Mouse (Mus musculus): ENCODE results near the gene Phf10. TPM values are rescaled to one million over a fixed set of nuclear protein-coding genes. Genes with fewer than 3 reads are reported as not detected.
A peak's percentile ranks its signal among the peaks of the same experiment; 100 is the strongest.
"Not testable (repeated sequence)": the region's sequence is repeated elsewhere in the genome, so short reads cannot be mapped to it uniquely, and the experiment has no call there.

The Phf10 gene
- 109 and 115 TPM in 2 replicates for total RNA-seq (2014; fragmentation: Nextera tagmentation)
- 56.3 and 73.7 TPM in 2 replicates for total RNA-seq (2017)

DNA sequence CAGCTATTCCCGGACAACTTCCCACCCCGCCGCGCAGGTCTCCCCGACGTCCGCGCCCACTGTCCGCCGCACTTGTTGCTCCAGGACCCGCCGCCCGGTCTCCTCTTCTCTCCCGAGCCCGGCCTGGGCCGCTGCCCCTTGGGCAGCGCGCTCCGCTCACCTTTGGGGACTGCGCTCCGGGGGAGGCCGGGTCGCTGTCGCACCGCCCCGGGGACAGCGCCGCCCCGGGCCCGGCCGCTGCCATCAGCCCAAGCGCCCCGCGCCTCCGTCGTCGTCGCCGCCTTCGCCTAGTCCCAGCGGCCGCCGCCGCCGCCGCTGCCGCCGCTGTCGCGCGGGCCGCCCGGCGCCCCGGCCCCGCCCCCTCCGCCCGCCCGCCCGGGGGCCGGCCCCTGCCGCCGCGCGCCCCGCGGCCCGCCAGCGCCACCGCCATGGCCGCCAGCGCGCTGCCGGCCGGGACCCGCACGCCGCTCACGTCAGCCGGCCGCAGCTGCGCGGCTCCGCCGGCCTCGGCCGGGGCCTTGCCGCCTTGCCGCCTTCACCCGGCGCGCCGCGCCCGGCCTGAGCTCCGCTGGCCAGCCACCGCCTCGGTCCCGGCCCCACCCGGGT, at the start of gene Phf10:
Phf10 (minus strand) TSS at position 323 of the 606 bp plus-strand sequence.
- peak; percentile 13 for ATAC-seq (replicated peaks; ENCODE audit: poor library complexity, severe bottlenecking)

- ATAC-seq (replicated peaks; ENCODE audit: poor library complexity, severe bottlenecking), result peak; percentile 93
Measured at GRCm38 (mm10) chr17:15009706-15010413, 48.8 kb upstream of the Phf10 start, which contains the start of gene Gm3435. Gm3435 (plus strand) TSS chr17:15010176.

DNA sequence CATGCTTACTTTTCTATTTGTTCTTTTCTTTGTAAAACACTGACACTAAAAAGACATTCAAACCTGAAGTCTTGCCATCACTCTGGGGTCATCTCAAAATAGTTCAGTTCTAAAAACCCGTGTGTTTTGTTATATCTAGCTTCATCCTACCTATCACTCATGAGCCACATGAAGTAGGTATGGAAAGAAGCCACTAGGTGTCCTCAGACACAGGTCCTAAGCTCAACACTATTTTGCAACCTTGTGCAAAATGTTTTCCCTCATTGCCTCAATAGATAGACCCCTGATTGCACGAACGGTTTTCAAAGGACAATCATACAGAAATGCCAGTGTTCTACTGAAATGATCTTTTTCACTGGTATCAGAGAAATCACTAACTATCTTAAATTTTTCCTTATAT, 48.0 kb upstream of the Phf10 start:
- peak; percentile 74 for ATAC-seq (replicated peaks; ENCODE audit: poor library complexity, severe bottlenecking)

DNA sequence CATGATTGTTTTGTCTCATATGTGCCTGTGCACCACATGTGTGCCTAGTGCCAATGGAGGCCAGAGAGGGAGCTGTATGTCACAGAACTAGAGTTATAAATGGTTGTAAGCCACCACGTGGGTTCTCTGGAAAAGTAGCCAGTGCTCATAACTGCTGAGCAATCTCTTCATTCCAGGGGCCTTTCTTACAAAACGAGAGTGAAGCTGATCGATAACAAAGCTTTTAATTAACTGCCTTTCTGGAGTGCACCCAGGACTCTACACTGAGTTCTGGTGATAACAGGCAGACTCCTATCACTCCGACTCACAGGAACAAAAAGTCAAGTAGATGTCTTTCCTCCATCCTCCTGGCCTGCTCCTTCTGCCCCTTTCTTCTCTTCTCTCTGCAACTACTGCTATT, 39.0 kb upstream of the Phf10 start:
- not testable (repeated sequence) for ATAC-seq (replicated peaks; ENCODE audit: poor library complexity, severe bottlenecking)

- ATAC-seq (replicated peaks; ENCODE audit: poor library complexity, severe bottlenecking), result not testable (repeated sequence)
Measured at GRCm38 (mm10) chr17:14994140-14994539, 33.1 kb upstream of the Phf10 start.

DNA sequence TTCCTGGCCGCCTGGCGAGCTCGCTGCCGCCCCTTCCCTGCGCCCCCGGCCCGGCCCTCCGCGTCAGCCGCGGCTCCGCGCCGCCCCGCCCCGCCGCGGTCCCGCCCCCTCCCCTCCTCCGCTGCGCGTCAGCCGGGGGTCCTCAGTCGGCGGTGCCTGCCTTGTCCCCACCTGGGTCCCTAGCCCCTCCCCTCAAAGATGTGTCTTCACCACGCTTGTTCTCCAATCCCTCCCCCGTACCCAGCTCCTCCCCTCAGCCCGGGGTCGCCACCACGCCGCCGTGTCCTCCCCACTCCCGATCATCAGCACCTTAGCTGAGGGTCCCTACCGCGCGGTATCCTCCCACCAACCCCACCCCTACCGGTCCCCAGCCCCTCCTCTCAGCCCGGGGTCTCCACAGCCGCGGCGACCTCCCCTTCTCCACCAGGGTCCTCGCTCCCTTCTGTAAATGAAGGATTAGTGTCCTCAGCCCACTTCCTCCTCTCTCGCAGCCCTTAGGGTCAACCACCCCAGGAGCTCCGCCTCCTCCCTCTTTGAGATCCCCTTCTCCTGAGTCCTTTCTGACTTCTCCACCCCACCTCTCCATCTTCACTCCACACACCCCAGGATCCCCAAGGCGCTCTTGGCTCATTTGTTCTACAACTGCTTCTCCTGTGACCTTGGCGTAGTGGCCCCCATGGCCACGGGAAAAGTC, 32.2 kb upstream of the Phf10 start:
- peak; percentile 77 for ATAC-seq (replicated peaks; ENCODE audit: poor library complexity, severe bottlenecking)

DNA sequence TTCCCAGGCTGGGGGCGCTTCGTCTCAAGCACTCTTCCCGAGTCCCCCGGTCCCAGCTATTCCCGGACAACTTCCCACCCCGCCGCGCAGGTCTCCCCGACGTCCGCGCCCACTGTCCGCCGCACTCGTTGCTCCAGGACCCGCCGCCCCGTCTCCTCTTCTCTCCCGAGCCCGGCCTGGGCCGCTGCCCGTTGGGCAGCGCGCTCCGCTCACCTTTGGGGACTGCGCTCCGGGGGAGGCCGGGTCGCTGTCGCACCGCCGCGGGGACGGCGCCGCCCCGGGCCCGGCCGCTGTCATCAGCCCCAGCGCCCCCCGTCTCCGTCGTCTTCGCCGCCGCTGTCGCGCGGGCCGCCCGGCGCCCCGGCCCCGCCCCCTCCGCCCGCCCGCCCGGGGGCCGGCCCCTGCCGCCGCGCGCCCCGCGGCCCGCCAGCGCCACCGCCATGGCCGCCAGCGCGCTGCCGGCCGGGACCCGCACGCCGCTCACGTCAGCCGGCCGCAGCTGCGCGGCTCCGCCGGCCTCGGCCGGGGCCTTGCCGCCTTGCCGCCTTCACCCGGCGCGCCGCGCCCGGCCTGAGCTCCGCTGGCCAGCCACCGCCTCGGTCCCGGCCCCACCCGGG, 31.6 kb upstream of the Phf10 start:
- ATAC-seq (replicated peaks; ENCODE audit: poor library complexity, severe bottlenecking), result peak; percentile 4; the same call in 1 of the 2 replicates

DNA sequence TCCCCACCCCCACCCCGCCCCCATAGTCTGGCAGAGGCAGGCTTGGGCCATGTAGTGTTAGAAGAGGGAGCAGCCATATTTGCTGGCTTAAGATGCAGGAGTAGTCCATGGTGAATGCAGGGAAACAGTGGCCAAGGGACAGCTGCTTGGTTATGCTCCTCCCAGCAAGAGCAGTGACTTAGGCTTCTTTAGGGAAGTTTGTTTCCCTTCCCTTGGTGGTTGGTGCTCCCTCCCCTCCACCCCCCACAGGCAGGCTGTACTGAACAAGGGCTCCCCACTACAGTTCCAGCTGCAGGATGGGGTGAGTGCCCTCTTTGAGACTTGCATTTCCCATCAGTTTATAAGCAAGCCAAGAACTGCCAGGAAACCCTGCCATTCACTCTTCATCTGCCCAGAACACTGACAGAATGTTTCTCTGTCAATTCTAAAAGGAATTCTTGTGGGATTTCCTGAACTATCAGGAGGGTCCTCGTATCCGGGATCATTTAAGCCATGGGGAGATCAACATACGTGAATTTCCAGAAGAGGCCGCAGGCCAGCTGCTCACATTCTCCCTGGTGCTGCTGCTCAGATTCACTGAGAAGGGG, 29.1 kb upstream of the Phf10 start:
- peak; percentile 54 for ATAC-seq (replicated peaks; ENCODE audit: poor library complexity, severe bottlenecking)

DNA sequence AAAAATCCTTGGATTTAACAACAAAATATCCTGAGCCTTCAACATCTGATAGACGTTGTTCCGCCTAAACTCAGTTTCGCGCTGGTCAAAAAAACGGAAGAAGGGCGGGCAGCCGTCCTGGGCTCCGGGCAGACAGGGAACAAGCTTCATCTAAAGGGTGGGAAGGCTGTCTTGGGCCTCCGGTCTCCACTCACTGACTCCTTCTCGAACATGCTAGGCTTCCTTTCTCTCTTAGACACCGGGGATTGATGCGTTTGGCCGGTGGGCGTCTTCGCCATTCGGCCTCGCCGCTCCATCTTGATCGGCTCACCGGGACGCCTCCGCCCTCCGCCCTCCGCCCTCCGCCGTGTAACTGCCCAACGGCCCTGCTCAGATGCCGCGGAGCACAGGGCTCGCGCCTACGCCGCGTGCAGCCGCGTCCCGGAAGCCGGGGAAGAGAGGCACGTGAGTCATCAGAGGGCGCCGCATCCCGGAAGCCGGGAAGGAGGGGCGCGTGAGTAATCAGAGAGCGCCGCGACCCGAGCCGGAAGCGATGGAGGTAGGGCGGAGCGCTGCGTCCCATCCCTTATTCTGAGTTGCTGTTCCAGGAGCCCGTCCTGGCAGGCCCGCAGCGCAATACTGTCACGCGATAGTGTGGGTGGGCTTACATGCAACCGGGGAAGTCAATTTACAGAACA, 17.4 kb upstream of the Phf10 start, which contains the start of the genes 9030025P20Rik and Gm3417:
9030025P20Rik (plus strand) TSS at position 107 of the 677 bp plus-strand sequence.
Gm3417 (minus strand) TSS at position 429 of the 677 bp plus-strand sequence.
- ATAC-seq (replicated peaks; ENCODE audit: poor library complexity, severe bottlenecking), result peak; percentile 94

GRCm38 (mm10) chr17:14977718-14978361, 16.8 kb upstream of the Phf10 start:
- ATAC-seq (replicated peaks; ENCODE audit: poor library complexity, severe bottlenecking), result peak; percentile 73

DNA sequence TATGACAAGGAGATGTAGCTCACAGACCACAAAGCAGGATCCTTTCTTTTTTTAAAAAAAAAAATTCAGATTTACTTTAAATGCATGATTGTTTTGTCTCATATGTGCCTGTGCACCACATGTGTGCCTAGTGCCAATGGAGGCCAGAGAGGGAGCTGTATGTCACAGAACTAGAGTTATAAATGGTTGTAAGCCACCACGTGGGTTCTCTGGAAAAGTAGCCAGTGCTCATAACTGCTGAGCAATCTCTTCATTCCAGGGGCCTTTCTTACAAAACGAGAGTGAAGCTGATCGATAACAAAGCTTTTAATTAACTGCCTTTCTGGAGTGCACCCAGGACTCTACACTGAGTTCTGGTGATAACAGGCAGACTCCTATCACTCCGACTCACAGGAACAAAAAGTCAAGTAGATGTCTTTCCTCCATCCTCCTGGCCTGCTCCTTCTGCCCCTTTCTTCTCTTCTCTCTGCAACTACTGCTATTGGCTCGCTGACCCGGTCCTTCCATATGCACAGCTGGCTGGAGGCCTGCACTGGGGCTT, 7.4 kb upstream of the Phf10 start:
- not testable (repeated sequence) for ATAC-seq (replicated peaks; ENCODE audit: poor library complexity, severe bottlenecking)

- peak; percentile 85 for ATAC-seq (replicated peaks; ENCODE audit: poor library complexity, severe bottlenecking)
Measured at GRCm38 (mm10) chr17:14961557-14962154, 583 bp upstream of the Phf10 start.

- ATAC-seq (replicated peaks; ENCODE audit: poor library complexity, severe bottlenecking), result no peak; the same call in 1 of the 2 replicates
Measured at GRCm38 (mm10) chr17:14960520-14960919, 553 bp downstream of the Phf10 start.

DNA sequence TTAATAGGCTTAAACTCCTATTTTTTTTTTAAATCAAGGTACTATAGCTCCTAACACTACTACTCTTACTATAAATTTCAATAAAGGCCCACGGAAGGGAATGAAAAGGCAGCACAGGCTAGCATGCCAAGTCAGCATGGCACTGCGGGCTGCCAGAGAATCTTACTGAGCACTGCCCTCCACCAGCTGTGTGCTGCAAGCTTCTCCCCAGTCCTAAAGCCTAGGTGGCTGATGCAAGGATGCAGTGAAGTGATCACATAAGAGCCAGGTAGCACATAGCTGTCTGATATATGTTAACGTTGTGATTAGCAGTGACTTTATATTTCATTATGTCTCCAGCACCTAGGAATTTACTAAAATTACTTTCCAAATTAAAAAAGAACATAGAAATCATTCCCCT, 1.1 kb downstream of the Phf10 start:
- ATAC-seq (replicated peaks; ENCODE audit: poor library complexity, severe bottlenecking), result 0 out of 2 replicates have a peak, but pooled peaks have one; percentile 18

GRCm38 (mm10) chr17:14958686-14959327, 2.3 kb downstream of the Phf10 start:
- ATAC-seq (replicated peaks; ENCODE audit: poor library complexity, severe bottlenecking), result no peak

GRCm38 (mm10) chr17:14953452-14953851, 7.6 kb downstream of the Phf10 start:
- peak; percentile 92 for ATAC-seq (replicated peaks; ENCODE audit: poor library complexity, severe bottlenecking)

DNA sequence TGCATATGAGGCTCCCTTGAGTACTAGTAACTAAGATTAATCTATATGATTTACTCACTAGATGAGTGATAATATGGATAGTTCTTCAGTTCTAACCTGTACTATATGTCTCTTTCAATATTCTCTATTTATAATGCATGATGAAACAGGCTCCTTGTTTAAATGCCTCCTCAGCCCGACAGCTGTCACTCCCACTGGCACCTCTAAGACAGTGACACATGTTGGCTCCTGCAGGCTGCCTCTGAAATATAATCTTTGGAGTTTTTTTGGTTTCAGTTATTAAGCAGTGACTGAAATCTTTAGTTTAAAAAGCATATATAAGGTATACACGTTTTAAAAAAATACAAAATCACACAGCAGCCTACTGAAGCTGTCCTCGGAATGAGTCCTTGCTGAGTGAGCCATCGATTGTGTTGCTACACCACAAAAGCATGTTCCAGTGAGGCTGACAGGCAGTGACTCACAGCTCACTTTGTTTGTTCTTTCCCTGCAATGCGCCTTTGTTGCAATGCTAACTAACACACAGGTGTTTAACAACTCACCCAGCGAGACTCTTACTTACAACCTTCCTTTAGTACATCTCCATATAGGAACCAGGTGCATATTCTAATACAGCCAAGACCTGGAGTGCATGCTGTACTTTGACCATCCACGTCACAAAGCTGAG, 11.8 kb downstream of the Phf10 start:
- ATAC-seq (replicated peaks; ENCODE audit: poor library complexity, severe bottlenecking), result no peak
